Mouse (Mus musculus) bone marrow, adult 2 months (tissue): ENCODE measurements around the gene Mcub. TPM values are rescaled to one million over a fixed set of nuclear protein-coding genes. Genes with fewer than 3 reads are reported as not detected.
A peak's percentile ranks its signal among the peaks of the same experiment; 100 is the strongest.

Experiments
- H3K27ac ChIP-seq: fragments of 200-500 bp; 2 replicates; pipeline ENCODE4 v1.5.1; 2012; ENCODE audit warnings: low read depth, mild to moderate bottlenecking, control low read depth, inconsistent platforms, low read length; ENCODE audit not compliant: control insufficient read depth, poor library complexity, insufficient read depth
- H3K4me1 ChIP-seq: fragments of 200-500 bp; 2 replicates; pipeline ENCODE4 v1.6.1; 2011; ENCODE audit warnings: low read length; ENCODE audit not compliant: control insufficient read depth, insufficient read depth
- H3K4me3 ChIP-seq: fragments of 200-500 bp; replicated peaks from 2 replicates; pipeline ENCODE3; 2011; ENCODE audit warnings: mild to moderate bottlenecking, low read depth, low read length, control low read depth; ENCODE audit not compliant: control insufficient read depth
- CTCF ChIP-seq: fragments of 200-500 bp; IDR thresholded peaks from 2 replicates; pipeline ENCODE4 v1.5.1; 2011; ENCODE audit warnings: low read length, control low read depth; ENCODE audit not compliant: control insufficient read depth, insufficient read depth
- POLR2A ChIP-seq: fragments of 200-500 bp; IDR thresholded peaks from 2 replicates; pipeline ENCODE4 v1.6.1; 2011; ENCODE audit warnings: low read depth, mild to moderate bottlenecking, control low read depth, low read length, borderline replicate concordance; ENCODE audit not compliant: control insufficient read depth
- WGBS: fragments of 180-500 bp; shearing (Covaris S2); methylation state at CpG from one replicate; pipeline ENCODE4 v1.1.7; 2018; 5-methylcytosine and 5-hydroxymethylcytosine counted together
- polyA plus RNA-seq: library from polyadenylated mRNA; stranded (reverse); fragments of >200 nt; gene quantifications from 2 replicates; pipeline ENCODE4 v1.2.4, GENCODE M21; 2011; ENCODE audit warnings: low replicate concordance; ENCODE audit not compliant: missing spikeins, insufficient read depth, insufficient read length

The Mcub gene
- polyA plus RNA-seq, 1 experiment, result 2.3 TPM

GRCm38 (mm10) chr3:129898886-129899285 lies 71.1 kb downstream of the Mcub start:
- Histone ChIP-seq H3K4me1 (no peaks in the 10 kb centered on the region; the same call in 1 of the 2 replicates), H3K27ac (no peak overlapping the region), H3K4me3 (no peak overlapping the region)
- 85% methylated on average over 4 of the region's 4 CpGs for WGBS
- TF ChIP-seq POLR2A (no peak), CTCF (no peak)

- H3K4me1 ChIP-seq, result no peaks in the 10 kb centered on the region; the same call in 1 of the 2 replicates
- no peak overlapping the region for H3K4me3 ChIP-seq
- 93% methylated on average over 6 of the region's 6 CpGs for WGBS
- no peak overlapping the region for H3K27ac ChIP-seq
- TF ChIP-seq POLR2A (no peak), CTCF (no peak)
Observed at GRCm38 (mm10) chr3:129896591-129896990, 73.4 kb downstream of the Mcub start.

GRCm38 (mm10) chr3:129893143-129893542 lies 76.9 kb downstream of the Mcub start:
- Histone ChIP-seq H3K4me3 (no peak overlapping the region), H3K27ac (no peak overlapping the region), H3K4me1 (no peaks in the 10 kb centered on the region; the same call in 1 of the 2 replicates)
- 95% methylated on average over 3 of the region's 3 CpGs for WGBS
- TF ChIP-seq POLR2A, result no peak
- TF ChIP-seq CTCF, result no peak

- WGBS, result 87% methylated on average over 5 of the region's 5 CpGs
- Histone ChIP-seq H3K4me3 (no peak overlapping the region), H3K27ac (no peak overlapping the region), H3K4me1 (no peaks in the 10 kb centered on the region; the same call in 1 of the 2 replicates)
- TF ChIP-seq POLR2A, result no peak
- TF ChIP-seq CTCF, result no peak
Observed at GRCm38 (mm10) chr3:129892003-129892402, 78.0 kb downstream of the Mcub start.

GRCm38 (mm10) chr3:129887779-129888517 lies 82.1 kb downstream of the Mcub start:
- H3K4me3 ChIP-seq, result no peak overlapping the region
- no peak for TF ChIP-seq CTCF
- no peak for TF ChIP-seq POLR2A
- no peak overlapping the region for H3K27ac ChIP-seq
- no peaks in the 10 kb centered on the region; the same call in 1 of the 2 replicates for H3K4me1 ChIP-seq
- 89% methylated on average over 13 of the region's 13 CpGs for WGBS

- Histone ChIP-seq H3K27ac (no peak overlapping the region), H3K4me3 (no peak overlapping the region), H3K4me1 (no peaks in the 10 kb centered on the region; the same call in 1 of the 2 replicates)
- TF ChIP-seq CTCF (no peak), POLR2A (no peak)
- 89% methylated on average over 5 of the region's 5 CpGs for WGBS
Observed at GRCm38 (mm10) chr3:129886430-129886829, 83.6 kb downstream of the Mcub start.

- Histone ChIP-seq H3K27ac (no peak overlapping the region), H3K4me3 (no peak overlapping the region), H3K4me1 (no peaks in the 10 kb centered on the region; the same call in 1 of the 2 replicates)
- TF ChIP-seq CTCF (no peak), POLR2A (no peak)
- WGBS, result 68% methylated on average over 9 of the region's 9 CpGs
Observed at GRCm38 (mm10) chr3:129885577-129885976, 84.4 kb downstream of the Mcub start.

GRCm38 (mm10) chr3:129880925-129881593 lies 88.9 kb downstream of the Mcub start:
- Histone ChIP-seq H3K4me1 (no peaks in the 10 kb centered on the region; the same call in none of the 2 replicates), H3K27ac (peak overlapping the region; percentile 8; the same call in 1 of the 2 replicates), H3K4me3 (peak overlapping the region; percentile 33)
- TF ChIP-seq POLR2A, result no peak
- TF ChIP-seq CTCF, result no peak
- 36% methylated on average over 8 of the region's 8 CpGs for WGBS

GRCm38 (mm10) chr3:129879913-129880312 lies 90.1 kb downstream of the Mcub start:
- 82% methylated on average over 2 of the region's 2 CpGs for WGBS
- TF ChIP-seq POLR2A (no peak), CTCF (no peak)
- H3K4me1 ChIP-seq, result no peaks in the 10 kb centered on the region; the same call in none of the 2 replicates
- no peak overlapping the region for H3K4me3 ChIP-seq
- no peak overlapping the region for H3K27ac ChIP-seq
